Mouse (Mus musculus): ENCODE results near the gene S100a3.
A peak's percentile ranks its signal among the peaks of the same experiment; 100 is the strongest.

Gene S100a3

GRCm38 (mm10) chr3:90600458-90601195, 40.2 kb downstream of the S100a3 start:
- peak in 1 of 2 experiments; percentile 64 for DNase-seq (ENCODE audit: inconsistent age in 2 of 2, low spot score in 1 of 2)

- no peak for DNase-seq (ENCODE audit: inconsistent age in 2 of 2, low spot score in 1 of 2)
These were observed 41.2 kb downstream of the S100a3 start, which contains the start of gene Gm42674 for GRCm38 (mm10) chr3:90601486-90602110. Gene Gm42674 (plus strand): TSS chr3:90601904.

- DNase-seq (ENCODE audit: inconsistent age in 2 of 2, low spot score in 1 of 2) = peak in 1 of 2 experiments; percentile 41
These were observed 43.2 kb downstream of the S100a3 start, which contains the start of gene S100a4 for GRCm38 (mm10) chr3:90603623-90604022. Gene S100a4 (plus strand): TSS chr3:90603771.

- DNase-seq (ENCODE audit: inconsistent age in 2 of 2, low spot score in 1 of 2) = peak; percentile 87 to 94
These were observed 44.0 kb downstream of the S100a3 start for GRCm38 (mm10) chr3:90604416-90604815.

GRCm38 (mm10) chr3:90605049-90605448, 44.7 kb downstream of the S100a3 start:
- DNase-seq (ENCODE audit: inconsistent age in 2 of 2, low spot score in 1 of 2) = no peak

GRCm38 (mm10) chr3:90605736-90606135, 45.4 kb downstream of the S100a3 start:
- DNase-seq (ENCODE audit: inconsistent age in 2 of 2, low spot score in 1 of 2) = peak in 1 of 2 experiments; percentile 20

DNA sequence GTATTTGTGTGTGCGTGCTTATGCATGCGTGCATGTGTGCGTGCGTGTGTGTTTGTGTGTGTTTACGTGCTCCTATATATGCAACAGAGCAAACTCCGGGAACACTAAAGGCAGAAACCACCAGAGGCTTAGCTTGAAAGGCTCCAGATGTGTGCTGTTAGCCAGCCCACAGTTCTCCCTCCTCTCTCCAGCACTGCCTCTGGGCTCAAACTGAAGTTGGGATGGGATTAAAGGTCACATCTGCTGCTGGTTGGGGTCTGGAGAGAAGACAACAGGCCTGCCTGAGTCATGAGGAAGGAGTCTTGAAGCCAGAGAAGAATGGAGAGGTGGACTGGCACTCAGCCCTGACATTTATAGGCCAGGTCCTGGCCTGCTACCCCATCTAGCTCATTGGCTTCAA, 45.8 kb downstream of the S100a3 start:
- DNase-seq (ENCODE audit: inconsistent age in 2 of 2, low spot score in 1 of 2) = no peak

DNA sequence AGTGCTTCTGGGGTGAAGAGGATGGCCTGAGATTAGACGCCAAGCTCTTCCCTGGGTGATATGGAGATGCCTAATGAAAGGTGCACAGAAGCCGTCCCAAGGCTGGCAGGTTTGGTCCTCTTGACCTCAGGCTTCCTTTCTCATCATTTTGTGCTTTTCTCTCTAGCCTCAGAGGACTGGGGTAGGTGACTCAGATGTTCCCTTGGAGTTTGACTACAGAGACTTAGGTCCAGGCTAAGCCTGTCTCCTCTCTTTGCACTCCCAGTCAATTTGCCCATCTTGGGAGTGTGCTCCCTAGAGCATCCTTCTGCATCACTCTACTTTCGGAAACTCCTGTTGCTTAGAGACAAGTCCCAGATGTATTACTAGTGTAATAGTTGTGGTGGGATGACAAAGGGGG, 47.0 kb downstream of the S100a3 start:
- no peak for DNase-seq (ENCODE audit: inconsistent age in 2 of 2, low spot score in 1 of 2)

DNA sequence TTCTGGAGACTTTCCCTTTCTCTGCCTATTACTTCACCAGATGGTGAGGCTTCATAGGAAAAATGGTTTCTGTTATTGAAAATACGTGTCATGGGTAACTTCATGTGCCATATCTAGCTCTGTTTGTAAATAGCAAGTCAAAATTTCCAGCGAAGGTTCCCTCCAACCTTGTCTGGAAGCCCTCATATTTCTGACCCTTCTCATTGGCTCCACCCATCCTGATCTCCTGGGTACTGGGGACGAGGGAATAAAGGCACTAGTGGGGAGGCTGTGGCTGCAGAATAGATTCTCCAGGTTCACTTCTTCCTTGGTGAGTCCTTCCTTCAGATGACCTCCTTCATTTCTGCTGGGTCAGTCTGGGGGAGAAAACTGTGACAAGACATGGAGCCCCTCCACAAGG, 47.8 kb downstream of the S100a3 start, which contains the start of gene S100a5:
TSS of gene S100a5 (plus strand) at position 301 of the 400 bp plus-strand sequence.
- DNase-seq (ENCODE audit: inconsistent age in 2 of 2, low spot score in 1 of 2) = no peak

DNA sequence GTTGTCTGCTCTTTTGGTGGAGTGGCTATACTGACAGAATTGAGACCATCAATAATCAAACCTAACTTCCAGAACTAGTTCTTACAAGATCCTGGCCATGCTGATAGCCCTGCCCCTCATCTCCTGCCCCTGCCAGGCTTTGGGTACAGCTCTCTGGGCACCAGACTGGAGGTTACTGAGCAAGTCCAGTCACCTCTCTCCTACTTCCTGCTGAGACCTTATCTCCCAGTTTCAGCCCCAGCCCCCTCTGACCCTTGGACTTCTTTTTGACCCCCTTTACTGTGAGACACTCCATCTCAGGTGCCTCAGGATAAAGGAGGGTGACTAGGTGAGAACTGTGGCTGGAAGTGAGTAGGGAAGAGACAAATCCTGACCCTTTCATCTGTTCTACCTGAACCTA, 48.7 kb downstream of the S100a3 start:
- DNase-seq (ENCODE audit: inconsistent age in 2 of 2, low spot score in 1 of 2) = no peak

- DNase-seq (ENCODE audit: inconsistent age in 2 of 2, low spot score in 1 of 2) = no peak
These were observed 51.1 kb downstream of the S100a3 start for GRCm38 (mm10) chr3:90611494-90611893.

DNA sequence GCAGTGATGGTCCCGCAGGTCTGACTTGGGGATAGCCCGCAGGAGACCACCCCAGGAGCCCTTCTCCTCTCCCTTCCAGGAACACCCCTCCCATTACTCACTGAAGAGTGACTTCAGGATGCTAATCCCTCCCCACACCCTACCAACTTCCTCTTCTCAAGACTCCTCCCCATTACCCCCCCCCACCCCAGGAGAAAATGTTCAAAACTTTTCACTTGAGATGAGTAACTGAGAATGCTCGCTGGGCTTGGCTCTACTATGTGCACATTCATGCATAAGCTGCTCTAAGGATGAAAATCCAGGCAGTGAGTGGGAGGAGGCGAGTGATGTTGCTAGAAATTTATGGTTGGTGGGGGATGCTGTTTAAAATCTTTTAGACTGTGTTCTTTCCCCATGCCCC, 51.7 kb downstream of the S100a3 start:
- DNase-seq (ENCODE audit: inconsistent age in 2 of 2, low spot score in 1 of 2) = no peak

DNA sequence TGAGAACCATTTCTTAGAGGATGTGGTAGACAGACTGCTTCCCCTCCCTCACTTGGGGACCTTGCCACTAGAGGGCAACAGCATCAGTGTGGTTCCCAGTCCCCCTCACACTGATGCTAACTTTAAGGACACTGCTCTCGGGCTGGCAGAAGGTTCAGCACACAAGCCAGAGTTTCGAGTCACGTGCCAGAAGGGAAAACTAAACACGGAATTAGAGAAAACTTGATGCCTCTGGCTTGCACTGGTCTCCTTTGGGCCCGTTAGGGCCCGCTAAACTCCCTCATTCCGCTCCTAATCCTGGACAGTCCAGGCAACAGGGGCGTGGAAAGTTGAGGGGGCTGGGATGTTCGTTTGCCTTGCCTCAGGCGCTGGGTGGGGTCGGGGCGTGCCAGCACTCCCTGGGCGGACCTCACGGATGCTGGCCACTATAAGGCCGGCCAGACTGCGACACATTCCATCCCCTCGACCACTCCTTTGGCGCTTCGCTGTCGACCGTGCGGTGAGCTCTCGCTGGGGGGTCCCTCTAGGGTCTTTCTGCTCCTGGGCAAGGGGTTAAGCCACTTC, 52.4 kb downstream of the S100a3 start, which contains the start of gene S100a6:
TSS of gene S100a6 (plus strand) at position 155 of the 564 bp plus-strand sequence.
- DNase-seq (ENCODE audit: inconsistent age in 2 of 2, low spot score in 1 of 2) = peak; percentile 57 to 77

DNA sequence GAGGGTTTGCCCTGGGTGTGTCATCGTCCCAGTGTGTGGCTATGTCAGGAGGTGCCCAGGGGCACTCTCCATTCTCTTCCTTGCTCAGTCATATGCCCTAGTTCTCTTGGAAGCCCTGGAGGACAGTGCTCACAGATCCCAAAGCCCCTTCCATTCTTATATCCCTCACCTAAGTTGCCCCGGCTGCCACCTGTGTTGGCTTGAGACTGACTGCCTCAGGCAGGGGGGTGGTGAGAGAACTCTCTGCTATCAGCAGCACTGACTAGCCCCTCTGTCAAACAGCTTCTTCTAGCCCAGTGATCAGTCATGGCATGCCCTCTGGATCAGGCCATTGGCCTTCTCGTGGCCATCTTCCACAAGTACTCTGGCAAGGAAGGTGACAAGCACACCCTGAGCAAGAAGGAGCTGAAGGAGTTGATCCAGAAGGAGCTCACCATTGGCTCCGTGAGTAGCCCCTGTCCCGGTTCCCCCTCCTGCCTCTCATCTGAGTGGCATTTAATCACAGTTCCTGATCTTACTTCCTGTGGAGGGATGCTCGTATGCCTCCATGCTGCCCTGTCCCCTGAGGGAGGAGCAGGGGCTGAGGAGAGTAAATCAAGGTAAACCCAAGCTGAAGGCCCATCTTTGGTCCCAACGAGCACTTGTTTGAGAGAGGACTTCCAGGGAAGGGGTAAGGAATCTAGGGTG, 53.2 kb downstream of the S100a3 start:
- DNase-seq (ENCODE audit: inconsistent age in 2 of 2, low spot score in 1 of 2) = peak in 1 of 2 experiments; percentile 39

DNA sequence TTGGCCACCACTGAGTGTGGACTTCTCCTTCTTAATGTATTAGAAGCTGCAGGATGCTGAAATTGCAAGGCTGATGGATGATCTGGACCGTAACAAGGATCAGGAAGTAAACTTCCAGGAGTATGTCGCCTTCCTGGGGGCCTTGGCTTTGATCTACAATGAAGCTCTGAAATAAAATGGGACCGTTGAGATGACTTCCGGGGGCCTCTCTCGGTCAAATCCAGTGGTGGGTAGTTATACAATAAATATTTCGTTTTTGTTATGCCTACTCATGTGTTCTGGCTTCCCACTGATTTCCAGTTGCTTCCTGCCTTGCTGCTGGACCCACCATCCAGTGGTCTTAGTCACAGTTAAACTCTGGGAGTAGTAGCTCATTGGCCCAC, 53.8 kb downstream of the S100a3 start:
- no peak for DNase-seq (ENCODE audit: inconsistent age in 2 of 2, low spot score in 1 of 2)

- no peak for DNase-seq (ENCODE audit: inconsistent age in 2 of 2, low spot score in 1 of 2)
These were observed 54.4 kb downstream of the S100a3 start for GRCm38 (mm10) chr3:90614611-90615251.

- DNase-seq (ENCODE audit: inconsistent age in 2 of 2, low spot score in 1 of 2) = peak; percentile 77 to 92
These were observed 55.0 kb downstream of the S100a3 start for GRCm38 (mm10) chr3:90615415-90615814.

GRCm38 (mm10) chr3:90615911-90616310, 55.5 kb downstream of the S100a3 start:
- DNase-seq (ENCODE audit: inconsistent age in 2 of 2, low spot score in 1 of 2) = no peak

- no peak for DNase-seq (ENCODE audit: inconsistent age in 2 of 2, low spot score in 1 of 2)
These were observed 57.2 kb downstream of the S100a3 start for GRCm38 (mm10) chr3:90617586-90617985.

GRCm38 (mm10) chr3:90621552-90621951, 61.2 kb downstream of the S100a3 start:
- DNase-seq (ENCODE audit: inconsistent age in 2 of 2, low spot score in 1 of 2) = no peak
